Mouse (Mus musculus): ENCODE measurements around the gene Podn.

The Podn gene

GRCm38 (mm10) chr4:108077224-108077955 is 18.9 kb downstream of the Podn start:
- DNase-seq (ENCODE audit: low spot score in 2 of 2): no peak

- no peak for DNase-seq (ENCODE audit: low spot score in 2 of 2)
These were observed 21.9 kb downstream of the Podn start for GRCm38 (mm10) chr4:108074204-108074823.

GRCm38 (mm10) chr4:108072086-108072485 is 24.2 kb downstream of the Podn start:
- no peak for DNase-seq (ENCODE audit: low spot score in 2 of 2)

- DNase-seq (ENCODE audit: low spot score in 2 of 2): peak; percentile 90 to 93
These were observed 24.9 kb downstream of the Podn start for GRCm38 (mm10) chr4:108071235-108071901.

GRCm38 (mm10) chr4:108070723-108071122 is 25.5 kb downstream of the Podn start:
- DNase-seq (ENCODE audit: low spot score in 2 of 2): no peak

- no peak for DNase-seq (ENCODE audit: low spot score in 2 of 2)
These were observed 26.0 kb downstream of the Podn start for GRCm38 (mm10) chr4:108070286-108070685.

GRCm38 (mm10) chr4:108068081-108068480 is 28.2 kb downstream of the Podn start:
- no peak for DNase-seq (ENCODE audit: low spot score in 2 of 2)

- DNase-seq (ENCODE audit: low spot score in 2 of 2): no peak
These were observed 29.0 kb downstream of the Podn start for GRCm38 (mm10) chr4:108067261-108067660.

- DNase-seq (ENCODE audit: low spot score in 2 of 2): no peak
These were observed 29.7 kb downstream of the Podn start for GRCm38 (mm10) chr4:108066569-108066968.

GRCm38 (mm10) chr4:108065176-108065844 is 30.9 kb downstream of the Podn start:
- DNase-seq (ENCODE audit: low spot score in 2 of 2): no peak

GRCm38 (mm10) chr4:108063616-108064015 is 32.6 kb downstream of the Podn start:
- DNase-seq (ENCODE audit: low spot score in 2 of 2): no peak

GRCm38 (mm10) chr4:108062524-108062923 is 33.7 kb downstream of the Podn start:
- no peak for DNase-seq (ENCODE audit: low spot score in 2 of 2)

GRCm38 (mm10) chr4:108060774-108061173 is 35.5 kb downstream of the Podn start:
- no peak for DNase-seq (ENCODE audit: low spot score in 2 of 2)

- no peak for DNase-seq (ENCODE audit: low spot score in 2 of 2)
These were observed 36.5 kb downstream of the Podn start for GRCm38 (mm10) chr4:108059601-108060379.

GRCm38 (mm10) chr4:108058166-108058565 is 38.1 kb downstream of the Podn start:
- DNase-seq (ENCODE audit: low spot score in 2 of 2): no peak

- no peak for DNase-seq (ENCODE audit: low spot score in 2 of 2)
These were observed 39.0 kb downstream of the Podn start for GRCm38 (mm10) chr4:108057247-108057646.

GRCm38 (mm10) chr4:108055873-108056272 is 40.4 kb downstream of the Podn start:
- no peak for DNase-seq (ENCODE audit: low spot score in 2 of 2)

- no peak for DNase-seq (ENCODE audit: low spot score in 2 of 2)
These were observed 43.6 kb downstream of the Podn start for GRCm38 (mm10) chr4:108052673-108053072.

- DNase-seq (ENCODE audit: low spot score in 2 of 2): no peak
These were observed 44.5 kb downstream of the Podn start for GRCm38 (mm10) chr4:108051687-108052274.

- no peak for DNase-seq (ENCODE audit: low spot score in 2 of 2)
These were observed 50.1 kb downstream of the Podn start for GRCm38 (mm10) chr4:108046136-108046535.

Measured in spleen, postnatal 14 days (tissue).